Mouse (Mus musculus): Measurements from ENCODE around the gene Mrpl54. TPM values are rescaled to one million over a fixed set of nuclear protein-coding genes. Genes with fewer than 3 reads are reported as not detected.

Gene Mrpl54
- total RNA-seq, 4 experiments from 2014 or later, result 100 to 139 (median 113) TPM

DNA sequence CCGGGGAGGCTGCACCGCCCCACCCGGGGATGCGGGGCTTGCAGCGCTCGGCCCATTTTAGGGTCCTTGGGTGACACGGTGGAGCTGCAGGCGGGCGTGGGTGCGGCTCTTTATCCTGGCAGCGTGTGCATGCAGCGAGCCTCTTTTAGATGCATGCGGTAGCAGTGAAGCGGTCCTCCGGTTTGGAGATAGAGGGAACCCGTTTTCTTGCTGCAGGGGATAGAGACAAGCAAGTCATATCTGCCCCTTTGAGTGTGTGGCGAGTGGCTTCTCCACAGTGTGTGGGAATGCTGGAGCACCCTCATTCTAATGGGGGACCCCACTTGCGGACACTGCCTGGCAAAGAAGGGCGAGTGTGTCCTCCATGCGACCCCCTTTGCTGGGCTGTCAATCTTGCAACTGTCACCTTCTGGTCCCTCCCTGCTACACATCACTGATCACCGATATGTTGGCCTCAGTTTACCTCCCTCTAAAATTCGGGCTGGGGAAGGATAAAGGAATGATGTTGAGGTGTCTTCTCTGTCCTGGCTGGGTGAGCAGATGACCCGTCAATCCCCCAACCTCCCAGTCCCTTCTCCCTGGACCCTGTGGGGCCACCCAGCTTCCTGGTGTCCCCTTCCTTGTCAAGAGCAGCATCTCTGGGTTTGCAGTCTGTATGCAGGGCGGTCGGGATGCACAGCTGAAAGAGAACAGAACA, 26.7 kb upstream of the Mrpl54 start:
- DNase-seq, result no peak

DNA sequence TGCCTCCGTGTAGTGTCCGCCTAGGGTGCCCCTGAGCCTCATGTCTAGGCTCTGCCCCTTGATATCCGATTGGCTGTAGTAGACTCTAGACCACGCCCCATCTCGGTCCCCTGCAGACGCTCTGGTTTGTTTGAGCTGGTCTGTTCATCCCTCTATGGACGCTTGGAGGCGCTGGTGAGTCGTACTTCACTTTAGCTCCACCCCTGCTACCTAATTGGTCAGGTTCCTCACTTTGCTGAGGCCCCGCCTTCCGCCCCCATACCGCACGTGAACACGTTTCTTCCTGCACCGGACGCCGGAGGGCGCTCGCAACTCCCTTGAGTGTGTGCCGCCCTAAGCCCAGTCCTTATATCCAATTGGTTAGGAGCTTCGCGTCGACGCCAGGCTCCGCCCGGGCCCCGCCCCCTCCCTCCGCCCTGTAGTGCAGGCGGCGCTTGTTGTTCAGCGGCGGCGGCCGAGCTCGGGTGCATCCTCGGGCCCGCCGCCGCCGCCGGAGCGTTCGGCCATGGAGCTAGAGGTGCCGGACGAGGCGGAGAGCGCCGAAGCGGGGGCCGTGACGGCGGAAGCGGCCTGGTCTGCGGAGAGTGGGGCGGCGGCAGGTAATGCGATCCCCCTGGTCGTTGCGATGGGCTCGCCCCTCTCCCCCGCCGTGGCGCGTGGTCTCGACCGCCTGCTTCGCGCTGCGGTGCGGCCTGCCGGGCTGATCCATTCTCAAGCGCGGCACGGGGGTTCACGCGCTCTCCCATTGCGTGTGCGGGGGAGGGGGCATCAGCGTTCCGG, 26.0 kb upstream of the Mrpl54 start, which contains the start of gene Pip5k1c:
TSS of gene Pip5k1c (plus strand) at position 410 of the 780 bp plus-strand sequence.
- peak; percentile 100 for DNase-seq

DNA sequence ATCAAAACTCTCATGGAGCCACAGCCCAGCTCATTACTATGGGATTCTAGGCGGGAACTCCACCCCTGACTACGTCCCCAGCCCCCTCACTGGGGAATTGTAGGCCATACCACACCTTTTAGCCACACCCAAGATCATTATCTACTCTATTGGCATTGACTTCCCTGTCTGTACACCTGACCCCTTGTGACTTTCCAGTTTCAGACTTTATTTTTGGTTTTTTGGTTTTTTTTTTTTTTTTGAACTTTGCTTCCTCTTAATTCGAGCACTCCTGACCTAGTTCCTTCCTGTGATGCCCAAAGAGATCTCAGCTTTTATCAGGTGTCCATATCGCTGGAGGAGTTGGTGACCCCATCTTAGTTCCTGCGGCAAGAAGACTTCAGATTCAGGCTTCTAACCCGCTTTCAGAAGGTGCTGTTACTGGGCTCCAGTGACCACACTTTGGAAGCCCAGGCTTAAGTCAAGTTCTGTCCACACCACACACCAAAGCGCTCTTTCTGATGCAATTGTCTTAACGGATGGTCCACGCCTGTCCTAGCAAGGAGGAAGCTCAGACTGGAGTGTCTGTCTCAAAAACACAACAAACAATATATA, 24.9 kb upstream of the Mrpl54 start, which contains the start of gene Tjp3:
TSS of gene Tjp3 (minus strand) at position 71 of the 594 bp plus-strand sequence.
- no peak for DNase-seq

DNA sequence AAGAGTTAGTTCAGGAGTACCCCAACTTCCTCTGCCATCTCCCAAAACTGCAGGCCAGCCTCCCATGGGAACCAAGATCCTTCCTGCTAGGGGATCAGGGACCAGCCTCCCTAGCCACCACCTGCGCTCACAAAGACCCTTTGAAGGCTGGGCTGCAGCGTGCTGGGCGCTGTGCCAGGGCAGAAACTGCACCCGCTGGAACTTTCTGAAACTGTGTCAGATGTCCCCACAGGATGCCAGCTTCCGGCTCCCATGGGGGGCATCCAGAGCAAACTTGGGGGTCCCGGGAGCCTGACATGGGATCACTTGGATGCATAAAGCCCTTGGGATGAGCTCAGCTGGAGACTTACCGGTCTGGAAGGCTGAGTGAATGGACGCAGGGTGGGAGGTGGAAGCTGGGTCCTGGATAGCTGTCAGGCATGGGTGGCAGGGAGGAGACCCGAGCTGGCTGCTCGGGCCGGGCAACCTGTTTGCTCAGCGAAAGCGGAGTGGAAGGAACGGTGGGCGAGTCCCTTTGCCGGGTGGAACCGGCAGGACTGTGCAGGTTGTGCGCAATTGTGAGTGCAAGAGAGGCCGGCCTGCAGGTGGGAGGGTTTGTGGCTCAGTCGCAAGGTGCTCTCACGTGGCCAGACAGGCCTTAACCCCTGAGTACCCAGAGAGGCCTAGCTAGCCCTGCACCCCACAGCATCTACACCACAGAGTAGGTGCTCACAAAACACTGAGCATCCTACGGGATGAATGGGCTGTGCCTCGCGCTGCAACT, 24.1 kb upstream of the Mrpl54 start:
- DNase-seq, result no peak

DNA sequence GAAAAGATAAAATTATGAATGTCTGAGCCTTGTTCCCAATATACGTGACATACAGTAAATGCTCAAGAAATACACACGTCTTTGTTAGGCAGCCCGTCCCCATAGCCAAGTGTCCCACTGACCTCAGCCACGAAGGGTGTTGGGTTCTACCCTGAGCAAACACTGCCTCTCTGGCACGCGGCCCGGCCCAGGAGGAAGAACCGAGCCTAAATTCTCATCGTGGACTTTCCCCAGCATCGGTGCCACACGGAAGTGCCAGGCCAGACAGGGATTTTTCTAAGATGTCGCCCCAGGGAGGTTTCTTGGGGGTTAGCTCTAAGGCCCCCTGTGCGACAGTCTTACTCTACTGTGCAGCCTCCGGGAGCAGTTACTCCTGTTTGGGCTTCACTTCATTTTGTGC, 23.1 kb upstream of the Mrpl54 start:
- DNase-seq, result no peak

DNA sequence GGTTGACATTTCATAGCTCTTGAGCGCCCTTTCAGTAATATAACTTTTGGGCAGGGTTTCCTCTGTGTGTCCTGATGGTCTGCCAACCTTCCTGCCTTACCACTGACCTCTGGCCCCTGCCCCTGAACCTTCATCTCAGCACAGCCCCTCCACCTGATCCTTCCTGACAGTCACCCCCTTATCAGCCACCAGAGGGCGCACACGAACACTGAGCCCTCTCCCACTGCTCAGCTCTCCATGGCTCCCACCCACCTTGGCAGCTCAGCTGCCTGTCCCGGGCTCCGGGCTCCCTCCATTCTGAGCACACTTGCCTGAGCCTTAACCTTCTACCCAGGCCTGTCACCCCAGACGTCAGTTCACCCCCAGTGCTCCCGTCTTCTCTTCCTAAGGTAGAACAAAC, 22.5 kb upstream of the Mrpl54 start:
- DNase-seq, result no peak

DNA sequence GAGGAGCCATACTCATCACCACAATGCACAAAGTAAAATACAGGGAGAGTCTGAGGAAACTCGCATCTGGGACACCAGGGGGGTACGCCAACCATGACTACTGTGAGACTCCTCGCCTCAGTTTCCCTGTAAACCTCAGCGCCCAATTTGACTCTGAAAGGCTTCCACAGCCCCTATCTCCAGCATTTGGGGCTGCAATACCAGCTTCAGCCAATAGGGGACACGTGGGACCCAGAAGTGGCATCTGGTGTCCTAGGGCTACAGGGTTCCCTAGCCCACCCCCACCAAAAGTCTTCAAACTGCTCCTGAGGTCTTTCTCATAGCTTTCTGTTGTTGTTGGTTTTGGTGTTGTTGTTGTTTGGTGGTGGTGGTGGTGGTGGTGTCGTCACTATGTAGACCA, 21.9 kb upstream of the Mrpl54 start:
- no peak for DNase-seq

DNA sequence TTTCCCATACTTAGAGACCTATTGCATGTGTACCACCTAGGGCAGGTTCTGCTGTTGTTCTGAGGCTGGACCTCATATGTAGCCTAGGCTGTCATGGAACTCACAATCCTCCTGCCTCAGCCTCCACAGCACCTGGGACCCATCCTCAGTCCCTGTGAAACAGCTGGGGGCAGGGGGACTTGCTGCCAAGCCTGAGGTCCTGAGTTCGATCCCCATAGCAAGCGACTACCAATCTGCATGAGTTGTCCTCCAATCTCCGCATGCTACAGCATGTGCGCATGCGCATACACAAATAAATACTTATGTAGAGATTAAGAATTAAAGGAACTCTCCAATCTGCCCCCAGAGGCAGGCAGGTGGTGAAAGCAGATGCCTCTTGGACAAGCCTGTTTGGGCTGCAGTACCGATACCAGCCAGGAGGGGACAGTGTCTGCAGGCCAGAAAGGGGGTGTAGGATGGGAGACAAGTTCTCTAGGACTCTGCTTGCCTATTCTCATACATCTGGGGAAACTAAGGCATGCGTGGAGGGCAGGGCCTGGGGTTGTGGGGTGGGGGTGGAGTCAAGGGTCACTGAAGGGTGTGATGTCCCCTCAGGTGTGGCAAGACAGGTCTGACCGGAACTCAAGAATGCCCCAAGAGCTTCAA, 20.9 kb upstream of the Mrpl54 start:
- DNase-seq, result no peak

DNA sequence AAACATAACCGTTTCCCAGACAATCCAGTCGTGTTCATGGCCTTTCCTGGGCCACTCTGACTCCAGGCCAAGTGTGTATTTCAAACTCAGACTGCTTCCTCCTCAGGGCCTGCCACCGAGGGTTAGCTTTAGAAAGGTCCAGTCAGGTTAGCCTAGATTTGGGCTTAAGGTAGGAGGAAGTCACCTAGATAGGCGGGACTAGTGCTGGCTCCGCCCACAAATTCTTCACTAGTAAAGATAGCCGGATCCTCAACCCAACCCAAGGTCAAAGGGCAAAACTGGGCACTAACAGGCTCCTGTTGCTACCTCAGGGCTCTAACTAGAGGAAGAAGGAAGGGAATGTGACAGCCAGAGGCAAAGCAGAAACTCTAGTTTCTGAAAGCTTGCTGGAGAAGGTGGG, 19.9 kb upstream of the Mrpl54 start:
- no peak for DNase-seq

DNA sequence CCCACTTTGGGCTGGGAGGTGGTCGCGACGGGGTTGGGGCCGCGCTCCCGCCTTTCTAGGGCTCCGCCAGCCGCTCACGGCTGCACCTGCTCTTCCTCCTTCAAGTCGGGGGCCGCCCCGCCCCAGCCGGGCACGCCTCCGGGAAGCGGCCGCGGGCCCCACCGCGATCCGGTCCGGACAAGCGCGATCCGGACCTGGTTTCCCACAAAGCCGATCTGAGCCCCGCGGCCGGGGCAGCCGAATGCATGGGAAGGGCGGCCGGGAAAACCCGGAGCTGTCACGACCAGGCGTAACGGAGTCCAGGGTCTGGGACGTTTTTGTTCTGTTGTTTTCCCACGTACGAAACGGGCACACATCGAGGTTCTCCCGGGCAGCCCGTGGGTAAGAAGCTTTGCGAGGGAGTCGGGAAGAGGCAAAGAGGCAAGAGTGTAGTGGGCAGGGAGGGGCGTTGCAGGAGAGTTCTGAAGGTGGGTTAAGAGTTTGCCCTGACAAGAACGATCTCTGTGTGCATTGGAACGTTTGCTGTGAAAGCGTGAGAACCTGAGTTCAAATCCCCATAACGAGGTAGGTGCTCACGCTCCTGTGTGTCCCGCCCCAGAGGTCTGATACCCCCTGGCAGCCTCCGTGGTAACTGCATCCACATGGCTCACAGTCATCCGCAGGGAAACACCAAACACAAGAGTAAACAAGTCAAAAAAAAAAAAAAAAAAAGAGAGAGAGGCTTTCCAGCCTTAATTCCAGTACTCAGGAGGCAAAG, 19.1 kb upstream of the Mrpl54 start:
- DNase-seq, result peak; percentile 71

DNA sequence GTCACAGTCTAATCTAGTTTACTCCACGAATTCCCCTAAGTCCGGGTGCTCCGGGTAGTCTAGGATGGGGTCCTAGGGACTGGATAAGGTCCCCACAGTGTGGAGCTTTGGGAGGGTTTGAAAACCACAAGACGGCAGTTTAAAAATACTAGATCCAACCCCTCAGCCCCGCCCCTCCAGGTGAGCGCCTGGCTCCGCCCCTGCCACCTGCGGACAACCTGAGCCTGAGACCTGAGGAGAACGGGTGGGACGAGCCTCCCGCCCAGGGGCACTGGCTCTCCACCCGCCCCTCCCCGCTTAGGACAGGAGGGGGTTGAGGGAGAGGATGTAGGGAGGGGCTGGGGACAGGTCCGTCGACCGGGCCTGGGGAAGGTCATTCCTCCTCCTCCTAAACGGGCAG, 18.0 kb upstream of the Mrpl54 start:
- DNase-seq, result no peak

DNA sequence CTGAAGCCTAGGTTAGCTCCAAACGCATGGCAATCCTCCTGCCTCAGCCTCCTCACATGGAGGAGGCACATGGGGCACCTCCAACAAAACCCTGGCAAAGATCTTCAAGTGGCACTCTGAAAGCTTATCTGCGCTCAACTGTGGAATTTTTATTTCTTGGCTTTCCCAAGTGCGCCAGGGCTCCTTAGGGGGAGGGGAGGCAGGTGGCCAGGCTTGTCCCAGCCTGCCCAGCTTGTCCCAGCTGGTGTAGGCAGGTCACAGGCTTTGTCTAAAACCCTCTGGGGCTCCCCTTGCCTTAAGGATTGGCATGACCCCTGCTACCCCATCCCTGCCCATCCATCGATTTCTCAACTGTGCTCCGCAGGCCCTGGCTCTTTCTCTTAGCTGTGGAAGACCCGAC, 17.5 kb upstream of the Mrpl54 start:
- no peak for DNase-seq

DNA sequence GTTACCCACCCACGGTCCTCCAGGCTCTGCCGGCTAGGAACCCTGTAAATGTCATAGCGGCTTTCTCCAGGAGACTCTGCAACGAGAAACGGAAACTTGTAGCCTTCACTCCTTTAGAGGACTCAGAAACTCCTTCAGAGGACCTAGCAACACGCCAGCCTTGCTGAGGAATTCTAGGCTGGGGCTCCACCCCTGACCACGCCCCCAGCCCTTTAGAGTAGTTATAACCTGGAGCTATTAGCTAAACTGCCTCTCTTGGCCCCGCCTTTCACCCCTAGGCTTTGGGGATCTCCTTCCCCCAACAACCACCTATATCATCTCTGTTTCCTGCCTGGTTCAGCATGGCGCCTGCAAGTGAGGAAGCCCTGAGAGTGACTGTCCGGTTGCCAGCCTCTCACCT, 12.8 kb upstream of the Mrpl54 start:
- no peak for DNase-seq

DNA sequence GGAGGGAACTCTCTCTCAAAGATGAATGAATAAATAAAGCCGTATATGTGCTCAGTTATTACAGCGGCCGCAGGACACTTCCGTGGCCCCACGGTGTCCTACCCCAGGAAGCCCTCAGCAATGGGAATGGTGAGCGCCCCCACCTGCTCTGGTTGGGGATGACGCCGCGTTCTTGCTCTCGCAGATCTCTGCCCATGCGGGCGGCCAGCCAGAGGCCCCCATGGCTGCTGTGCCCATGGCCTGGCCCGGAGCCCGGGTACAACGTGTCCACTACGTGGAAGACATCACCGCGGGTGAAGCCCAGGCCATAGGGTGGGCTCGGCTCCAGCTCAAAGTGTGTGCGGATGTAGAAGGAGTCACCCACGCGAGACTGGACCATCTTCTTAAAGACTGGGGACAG, 10.9 kb upstream of the Mrpl54 start:
- no peak for DNase-seq

DNA sequence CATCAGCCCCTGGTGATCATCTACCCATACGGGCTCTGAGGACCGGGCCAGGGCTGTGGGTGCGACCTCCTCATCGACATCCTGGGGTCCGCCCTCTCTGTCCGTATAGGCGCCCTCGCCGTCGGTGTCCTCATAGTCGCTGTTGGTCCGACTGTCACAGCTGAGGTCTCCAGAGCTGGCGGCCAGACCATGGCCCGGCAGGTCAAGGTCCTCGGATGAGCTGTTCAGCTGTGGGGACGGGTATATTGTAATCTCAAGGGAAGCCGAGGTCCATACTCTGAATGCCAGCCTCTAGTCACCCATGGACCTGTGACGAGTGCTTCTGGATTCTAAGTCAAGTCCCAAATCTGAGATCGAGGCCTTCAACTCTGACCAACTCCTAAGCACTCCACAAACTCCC, 7.1 kb upstream of the Mrpl54 start:
- DNase-seq, result no peak

DNA sequence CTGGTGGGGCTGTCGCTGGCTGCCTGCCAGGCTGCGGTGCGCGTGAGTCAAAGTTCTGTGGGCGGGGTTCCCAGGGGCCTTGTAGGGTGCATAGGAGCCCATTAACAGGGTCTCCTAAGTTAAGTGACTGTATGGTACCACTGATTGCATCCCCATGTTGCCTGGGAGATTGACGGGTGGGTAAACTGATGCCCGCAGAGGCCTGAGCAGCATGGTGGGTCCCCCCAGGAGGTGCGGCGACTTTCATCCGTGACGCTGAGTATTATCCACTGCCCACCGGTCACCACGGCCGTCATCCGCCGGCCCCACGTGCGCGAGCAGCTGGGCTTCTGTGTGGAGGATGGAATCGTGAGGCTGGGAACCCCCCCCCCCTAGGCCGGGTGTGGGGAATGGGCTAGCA, 5.6 kb upstream of the Mrpl54 start:
- DNase-seq, result no peak

DNA sequence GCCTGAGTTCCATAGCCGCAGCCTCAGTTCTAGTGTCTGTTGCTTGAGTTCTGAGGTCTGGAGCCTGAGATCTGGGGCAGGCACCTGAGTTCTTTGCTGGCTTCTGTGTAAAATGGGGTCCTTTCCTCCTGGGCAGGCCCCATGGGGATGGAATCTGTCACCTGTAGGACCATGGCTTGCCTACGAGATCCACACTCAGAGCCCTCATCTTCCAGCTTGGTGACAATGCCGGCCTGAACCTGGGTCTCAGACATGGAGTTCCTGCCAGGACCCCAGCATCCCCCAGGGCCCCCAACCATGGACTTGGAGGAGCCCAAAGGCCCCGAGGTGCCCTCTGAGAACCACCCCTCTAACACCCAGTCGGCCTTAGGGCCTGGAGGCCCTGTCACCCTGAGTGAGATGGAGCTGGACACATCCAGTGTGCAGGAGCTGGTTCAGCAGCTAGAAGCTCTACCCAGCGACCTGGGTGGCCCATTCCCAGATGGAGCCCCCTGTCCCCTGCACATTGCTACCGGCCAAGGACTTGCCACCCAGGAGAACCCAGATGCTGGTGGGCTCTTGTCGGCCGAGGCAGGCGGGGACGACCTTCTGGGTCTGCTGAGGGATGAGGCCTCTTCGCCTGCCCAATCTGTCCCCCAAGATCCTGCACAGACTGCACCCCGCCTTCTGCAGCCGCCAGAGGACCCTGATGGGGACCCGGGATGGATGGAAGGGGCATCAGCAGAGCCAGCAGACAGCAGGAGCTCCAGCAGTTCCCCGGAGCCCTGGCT, 2.1 kb upstream of the Mrpl54 start:
- no peak for DNase-seq

DNA sequence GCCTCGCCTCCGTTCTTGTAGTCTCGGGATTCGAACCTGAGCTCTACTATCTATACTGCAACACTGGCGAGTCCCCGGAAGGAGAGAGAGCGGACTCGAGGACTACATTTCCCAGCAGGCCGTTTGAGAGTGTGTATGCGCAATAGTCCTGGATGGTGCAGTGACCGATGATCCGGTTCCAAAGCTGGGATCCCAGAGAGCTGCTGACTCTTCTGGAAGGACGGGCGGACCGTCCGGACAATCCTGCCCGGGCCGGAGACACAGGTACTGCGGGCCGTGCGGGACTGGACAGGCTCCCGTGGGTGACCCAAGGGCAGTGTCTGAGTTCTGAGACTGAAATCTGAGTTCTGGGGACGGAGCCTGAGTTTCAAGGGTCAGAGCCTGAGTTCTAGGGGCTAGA, 1.3 kb upstream of the Mrpl54 start:
- peak; percentile 88 for DNase-seq

DNA sequence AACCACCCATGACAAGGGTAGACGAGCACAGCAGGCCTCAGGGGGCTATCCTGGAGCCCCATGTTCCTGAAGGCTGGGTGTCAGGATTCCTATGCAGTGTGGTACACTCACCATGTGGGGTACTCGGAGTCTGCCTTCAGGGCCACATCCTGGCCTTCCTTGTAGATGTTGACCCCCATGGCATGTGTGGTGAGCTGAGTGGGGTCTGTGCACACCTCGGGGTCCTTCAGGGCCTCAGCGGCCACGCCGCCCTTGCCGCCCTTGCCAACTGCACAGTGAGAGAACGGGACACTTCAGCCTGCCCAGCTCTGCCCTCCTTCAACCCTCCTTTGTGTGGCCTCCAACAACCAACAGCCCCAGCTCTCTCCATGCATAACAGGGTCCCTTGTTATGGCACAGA, 1.2 kb downstream of the Mrpl54 start:
- DNase-seq, result no peak

DNA sequence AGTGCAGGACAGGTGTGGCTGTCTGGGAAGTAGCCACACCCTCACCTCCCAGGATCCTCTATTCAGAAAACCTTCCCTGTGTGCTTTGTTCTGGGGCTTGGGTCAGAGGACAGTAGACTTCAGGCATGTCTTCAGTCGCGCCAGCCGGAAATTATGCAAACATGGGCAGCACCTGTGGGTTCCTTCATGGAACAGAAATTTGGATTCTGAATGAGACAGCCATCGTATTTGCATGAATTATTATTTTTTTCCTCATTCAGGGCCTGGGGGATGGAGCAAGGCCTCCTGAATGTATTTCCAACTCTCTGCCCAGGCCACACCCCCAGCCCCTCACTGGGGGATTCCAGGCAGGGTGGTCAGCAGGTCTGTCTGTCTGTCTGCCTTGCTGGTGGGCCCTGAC, 5.7 kb downstream of the Mrpl54 start:
- no peak for DNase-seq
